Mouse (Mus musculus) ES-CJ7 (cell line): ENCODE data around the gene Il17ra.

ENCODE experiments used
- DNase-seq: peaks from one replicate; pipeline ENCODE4 v3.0.0; 2011; ENCODE audit warnings: low read depth, low spot score

Gene Il17ra

DNA sequence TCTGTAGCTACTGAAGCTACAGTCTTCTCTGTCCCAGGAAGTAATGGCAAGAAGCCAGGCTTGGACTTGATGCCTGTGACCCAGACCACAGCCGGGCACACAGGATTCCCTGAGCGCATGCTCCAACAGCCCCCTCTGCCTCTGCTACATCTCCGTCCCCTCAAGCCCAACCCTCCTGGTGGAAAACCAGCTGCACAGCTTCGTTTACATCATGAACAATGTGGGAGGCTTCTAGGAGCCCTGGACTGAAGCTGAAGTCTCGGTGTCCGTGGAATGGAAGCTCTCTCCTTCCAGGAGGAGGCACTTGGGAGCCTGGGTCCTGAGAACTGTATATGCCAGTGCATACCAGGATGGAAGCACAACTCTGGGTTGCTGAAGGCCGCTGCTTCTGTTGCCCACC, 46.9 kb downstream of the Il17ra start:
- DNase-seq = no peak

DNA sequence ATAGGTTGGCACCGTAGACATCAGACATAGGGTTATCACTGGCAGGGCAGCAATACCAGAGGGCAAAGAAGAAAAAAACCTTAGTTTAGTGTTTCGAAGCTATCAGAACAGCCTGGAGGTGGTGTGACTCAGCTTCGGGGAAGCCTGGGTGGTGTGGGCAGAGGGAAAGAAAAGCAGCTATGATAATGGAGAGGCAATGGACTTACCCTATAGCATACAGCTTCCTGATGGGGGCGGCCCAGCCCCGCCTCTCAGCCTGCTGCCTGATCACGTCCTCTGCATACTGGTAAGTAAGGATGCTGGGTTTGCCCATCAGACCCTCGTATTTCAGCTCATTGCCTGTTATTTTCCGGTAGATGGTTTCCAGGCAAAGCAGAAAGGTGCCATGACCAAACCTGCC, 47.4 kb downstream of the Il17ra start:
- no peak for DNase-seq

DNA sequence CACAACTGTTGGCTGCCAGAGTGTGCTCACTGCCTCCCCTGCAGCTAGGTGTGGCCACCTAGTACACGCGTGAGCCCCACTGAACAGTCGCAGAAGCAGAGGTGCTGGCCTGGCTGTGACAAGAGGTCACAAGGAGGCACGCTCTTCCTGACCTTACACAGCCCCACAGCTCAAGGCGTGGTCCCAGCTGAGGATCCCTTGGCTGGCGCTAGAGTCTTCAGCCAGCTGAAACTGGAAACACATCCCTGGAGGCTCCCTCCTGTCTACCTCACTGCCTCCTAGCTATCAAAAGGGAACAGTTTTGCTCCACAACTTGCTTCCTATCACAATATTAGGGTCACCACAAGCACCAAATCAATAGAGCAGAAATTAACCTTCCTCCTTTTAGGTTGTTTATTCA, 48.2 kb downstream of the Il17ra start:
- DNase-seq = peak; percentile 88

DNA sequence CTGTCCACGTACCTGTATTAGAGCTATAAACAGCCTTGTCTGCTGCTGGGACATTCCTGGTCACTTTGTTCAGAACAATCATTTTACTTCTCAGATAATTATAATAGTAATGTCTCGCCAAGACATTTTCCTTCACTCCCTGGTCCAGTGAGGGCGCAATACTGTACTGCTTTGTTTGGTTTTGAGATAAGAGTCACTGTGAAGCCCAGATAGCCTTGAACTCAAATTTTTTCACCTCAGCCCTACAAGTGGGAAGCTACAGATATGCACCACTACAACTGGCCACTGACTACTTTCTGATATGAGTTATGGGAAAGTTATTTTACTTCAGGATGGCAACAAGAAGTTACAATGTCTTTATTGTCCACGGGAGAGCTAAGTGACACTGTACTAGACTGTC, 53.4 kb downstream of the Il17ra start:
- no peak for DNase-seq

DNA sequence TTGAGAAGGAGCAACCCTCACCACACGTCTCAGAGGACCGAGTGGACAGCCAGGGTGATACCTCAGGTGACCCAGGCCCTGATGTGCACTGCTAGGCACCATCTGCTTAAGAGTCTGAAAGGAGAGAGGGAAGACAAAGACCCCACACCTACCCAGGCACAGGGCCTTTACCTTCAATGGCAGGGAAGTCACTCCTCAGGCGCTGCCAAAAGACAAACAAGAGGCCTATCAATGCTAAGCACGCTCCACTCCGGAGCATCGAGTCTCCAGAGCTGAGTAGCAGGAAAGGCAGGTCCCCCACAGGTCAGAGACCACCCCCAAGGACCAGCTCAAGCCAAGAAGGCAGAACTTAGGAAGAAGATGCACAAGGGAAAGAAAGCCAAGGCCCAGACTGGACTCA, 53.8 kb downstream of the Il17ra start:
- DNase-seq = no peak

DNA sequence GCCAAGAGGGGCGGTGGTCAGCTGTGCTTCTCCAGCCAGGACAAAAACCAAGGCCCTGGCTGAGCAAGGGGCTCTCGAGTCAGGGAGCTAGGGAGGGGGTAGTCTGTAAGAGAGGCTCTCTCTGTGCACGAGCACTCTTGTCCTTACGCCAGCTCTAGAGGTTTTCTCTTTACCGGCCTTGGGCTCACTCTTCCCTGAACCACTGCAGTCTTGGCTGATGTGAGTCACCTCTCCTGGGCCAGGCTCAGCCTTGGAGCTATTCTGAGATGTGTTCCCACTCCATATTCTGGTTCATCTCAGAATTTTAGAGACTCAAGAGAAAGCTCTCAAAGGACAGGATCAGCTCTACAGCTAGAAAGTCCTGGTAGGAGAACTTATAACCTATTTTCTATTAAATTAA, 54.3 kb downstream of the Il17ra start:
- no peak for DNase-seq

DNA sequence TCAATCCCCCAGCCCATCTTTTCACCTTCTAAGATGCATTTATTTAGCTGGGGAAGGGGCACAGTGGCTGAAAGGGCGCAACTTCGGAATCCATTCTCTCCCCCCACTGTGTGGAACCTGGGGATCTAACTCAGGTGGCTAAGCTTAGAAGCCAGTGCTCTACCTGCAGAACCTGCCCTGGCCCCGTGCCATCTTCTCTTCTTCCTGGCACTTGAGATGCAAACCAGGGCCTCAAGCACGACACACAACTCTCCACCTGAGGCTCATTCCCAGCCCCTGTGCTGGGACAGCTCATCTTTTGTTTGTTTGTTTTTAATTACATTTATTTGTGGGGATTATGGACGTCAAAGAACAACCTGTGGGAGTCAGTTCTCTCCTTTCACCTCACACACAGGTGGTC, 56.6 kb downstream of the Il17ra start:
- no peak for DNase-seq

DNA sequence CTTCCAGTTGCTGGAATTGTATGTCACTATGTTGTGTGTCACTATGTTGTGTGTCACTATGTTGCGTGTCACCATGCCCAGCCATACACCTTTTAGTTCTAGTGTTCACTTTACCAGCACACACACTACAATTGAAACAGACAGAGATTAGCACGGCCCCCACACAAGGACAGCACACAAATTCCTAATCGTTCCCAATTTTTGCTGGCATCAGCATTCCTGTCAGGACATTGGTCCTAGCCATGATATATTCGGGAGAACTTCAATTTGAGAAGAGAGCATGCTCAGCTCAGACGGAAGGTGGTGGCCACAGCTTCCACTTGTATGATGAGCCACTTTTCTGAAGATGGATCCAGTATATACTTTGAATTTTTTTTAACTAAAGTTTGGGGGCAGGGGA, 61.7 kb downstream of the Il17ra start:
- DNase-seq = no peak

DNA sequence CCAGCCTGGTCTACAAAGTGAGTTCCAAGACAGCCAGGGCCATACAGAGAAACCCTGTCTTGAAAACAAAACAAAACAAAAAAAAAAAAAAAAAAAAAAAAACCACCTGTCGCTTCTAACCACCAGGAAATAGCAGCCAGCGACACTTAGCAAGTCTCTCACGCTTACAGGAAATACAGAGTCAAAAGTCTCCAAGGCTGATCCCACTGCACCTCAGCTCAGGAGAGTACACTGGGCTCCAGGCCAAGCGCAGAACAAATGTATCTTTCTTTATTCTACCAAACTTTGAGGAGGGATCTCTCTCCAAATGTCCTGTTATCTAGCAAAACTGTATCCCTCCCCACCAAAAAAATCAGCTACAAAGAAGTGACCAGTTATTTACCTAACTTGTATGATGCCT, 66.1 kb downstream of the Il17ra start:
- DNase-seq = no peak

DNA sequence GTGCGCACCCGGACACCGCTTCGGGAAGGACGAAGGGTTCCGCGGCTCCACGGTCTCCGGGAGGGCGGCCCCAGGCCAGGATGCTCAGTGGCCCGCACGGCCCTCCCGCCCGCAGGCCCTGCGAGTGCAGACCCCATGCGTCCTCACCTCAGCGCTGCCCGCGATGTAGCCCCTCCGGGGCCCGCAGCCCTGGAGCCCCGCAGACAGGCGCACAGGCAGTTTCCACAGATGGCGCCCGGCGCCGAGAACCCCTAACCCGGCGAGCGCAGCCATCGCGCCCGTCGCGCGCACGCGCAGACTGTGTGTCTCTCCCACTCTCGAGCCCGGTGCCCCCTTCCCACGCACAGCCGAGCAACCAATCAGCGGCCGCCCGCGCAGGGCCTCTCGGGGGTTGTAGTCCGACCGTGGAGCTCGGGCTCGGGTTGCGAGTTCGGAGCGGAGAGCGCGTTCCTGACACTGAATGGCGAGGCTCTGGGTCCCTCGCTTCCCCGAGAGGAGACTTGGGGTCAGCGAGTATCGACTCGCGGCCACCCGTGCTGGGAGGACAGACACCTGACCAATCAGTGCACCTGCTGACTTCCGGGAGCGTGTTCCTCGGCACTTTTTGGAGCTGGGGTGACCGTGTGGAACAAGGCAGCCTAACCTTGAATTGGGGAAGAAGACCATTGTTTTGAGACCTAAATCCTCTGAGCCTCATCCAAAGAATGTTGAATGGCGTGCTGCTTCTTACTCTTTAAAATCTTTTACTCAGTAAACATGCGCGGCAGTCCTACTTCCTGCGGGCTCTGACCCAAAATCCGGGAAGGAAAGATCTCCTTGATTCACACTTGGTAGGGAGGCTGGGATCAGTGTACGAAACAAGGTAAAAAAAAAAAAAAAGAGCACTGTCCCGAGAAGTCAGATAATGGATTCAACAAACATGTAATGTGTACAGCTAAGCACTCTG, 68.2 kb downstream of the Il17ra start, which contains the start of gene Hdhd5:
Gene Hdhd5, minus strand, starts transcription at position 300 of the 946 bp plus-strand sequence.
- DNase-seq = peak; percentile 95

DNA sequence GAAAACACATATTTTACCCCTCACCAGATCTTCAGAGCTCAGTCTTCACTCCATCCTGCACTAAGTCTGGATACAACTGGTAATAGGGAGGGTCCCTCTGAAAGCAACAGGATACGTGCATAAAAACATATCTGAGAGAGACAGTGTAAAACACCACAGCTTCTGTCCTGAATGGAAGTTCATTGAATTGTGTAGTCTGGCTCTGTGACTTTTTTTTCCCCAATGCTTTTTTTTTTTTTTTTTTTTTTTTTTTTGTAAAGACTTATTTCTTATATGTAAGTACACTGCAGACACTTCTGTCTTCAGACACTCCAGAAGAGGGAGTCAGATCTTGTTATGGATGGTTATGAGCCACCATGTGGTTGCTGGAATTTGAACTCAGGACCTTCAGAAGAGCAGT, 69.5 kb downstream of the Il17ra start:
- no peak for DNase-seq

DNA sequence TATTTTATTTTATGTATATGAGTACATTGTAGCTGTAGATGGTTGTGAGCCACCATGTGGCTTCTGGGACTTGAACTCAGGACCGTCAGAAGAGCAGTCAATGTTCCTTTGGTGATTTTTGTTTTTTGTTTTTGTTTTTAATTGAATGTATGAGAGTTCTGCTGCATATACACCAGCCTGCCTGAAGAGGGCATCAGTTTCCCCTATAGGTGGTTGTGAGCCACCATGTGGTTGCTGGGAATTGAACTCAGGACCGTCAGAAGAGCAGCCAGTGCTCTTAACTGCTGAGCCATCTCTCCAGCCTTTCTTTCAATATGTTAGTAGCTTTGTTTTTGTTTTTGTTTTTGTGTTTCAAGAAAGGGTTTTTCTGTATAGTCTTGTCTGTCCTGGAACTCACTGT, 73.3 kb downstream of the Il17ra start:
- DNase-seq = peak; percentile 38
